Mouse (Mus musculus) heart, adult 2 months (tissue): ENCODE data around the gene Phldb2. TPM values are rescaled to one million over a fixed set of nuclear protein-coding genes. Genes with fewer than 3 reads are reported as not detected.

Experiments used
- DNase-seq, 2 experiments: peaks; one replicate each; pipeline ENCODE4 v3.0.0; 2021
- H3K27ac ChIP-seq: fragments of 200-600 bp; 2 replicates; pipeline ENCODE4 v1.8.1; 2022
- H3K27me3 ChIP-seq: fragments of 200-500 bp; 2 replicates; pipeline ENCODE4 v1.6.1; 2012; ENCODE audit warnings: mild to moderate bottlenecking, low read length, inconsistent platforms, mixed read lengths; ENCODE audit not compliant: control insufficient read depth, insufficient read depth
- H3K36me3 ChIP-seq: fragments of 200-500 bp; 2 replicates; pipeline ENCODE4 v1.6.1; 2012; ENCODE audit warnings: low read length, inconsistent platforms; ENCODE audit not compliant: control insufficient read depth, insufficient read depth
- H3K4me1 ChIP-seq: fragments of 200-500 bp; 2 replicates; pipeline ENCODE4 v1.6.1; 2011; ENCODE audit warnings: low read length; ENCODE audit not compliant: control insufficient read depth, insufficient read depth
- H3K4me3 ChIP-seq: fragments of 200-600 bp; 2 replicates; pipeline ENCODE4 v1.8.1; 2022
- H3K79me2 ChIP-seq: fragments of 200-500 bp; replicated peaks from 2 replicates; pipeline ENCODE4 v1.6.1; 2012; ENCODE audit warnings: mild to moderate bottlenecking, inconsistent platforms, low read length, moderate library complexity, mixed read lengths; ENCODE audit not compliant: control insufficient read depth, insufficient read depth
- H3K9ac ChIP-seq: fragments of 200-500 bp; 2 replicates; pipeline ENCODE4 v1.6.1; 2012; ENCODE audit warnings: low read depth, mild to moderate bottlenecking, control low read depth, inconsistent platforms, low read length, mixed read lengths
- CTCF ChIP-seq: fragments of 200-600 bp; IDR thresholded peaks from 2 replicates; pipeline ENCODE4 v1.8.1; 2022; ENCODE audit warnings: antibody characterized with exemption, mild to moderate bottlenecking, moderate library complexity
- EP300 ChIP-seq: fragments of 200-500 bp; IDR thresholded peaks from 2 replicates; pipeline ENCODE4 v1.6.1; 2011; ENCODE audit warnings: low read depth, low read length, control low read depth; ENCODE audit not compliant: insufficient read depth
- POLR2A ChIP-seq: fragments of 200-500 bp; IDR thresholded peaks from 2 replicates; pipeline ENCODE4 v1.6.1; 2011; ENCODE audit warnings: mild to moderate bottlenecking, low read depth, low read length, control low read depth; ENCODE audit not compliant: insufficient read depth
- WGBS: fragments of 180-500 bp; shearing (Covaris S2); methylation state at CpG from one replicate; pipeline ENCODE4 v1.1.7; 2018; 5-methylcytosine and 5-hydroxymethylcytosine counted together
- intact Hi-C: fragments of 180-260 bp; cut with DNase I; formaldehyde crosslinking; loops from one replicate; pipeline ENCODE4 v1.15.1; 2025
- polyA plus RNA-seq: library from polyadenylated mRNA; depleted of rRNA; stranded (reverse); fragments of >200 nt; gene quantifications from 2 replicates; pipeline ENCODE4 v1.2.3, GENCODE M21; 2012
- total RNA-seq, 2 experiments: library from RNA; stranded (reverse); gene quantifications; 2 replicates each; pipeline ENCODE4 v1.2.3; 2021

The Phldb2 gene
- total and polyA plus RNA-seq, 3 experiments, result 3.6 to 13.0 (median 10.9) TPM

GRCm38 (mm10) chr16:45758726-45759269, 194.6 kb downstream of the Phldb2 start:
- H3K4me1 ChIP-seq, result peaks cover 14% of the 10 kb centered on the region
- intact Hi-C loops, result loop anchor here (2.0 to 5.0 kb wide), 2 partner anchors 59 to 84 kb away; no protein-coding TSS in a partner anchor
- H3K4me3 ChIP-seq, result no peak overlapping the region
- 48% methylated on average over 9 of the region's 9 CpGs for WGBS
- H3K9ac ChIP-seq, result no peak overlapping the region
- no peaks in the 10 kb centered on the region for H3K27me3 ChIP-seq
- H3K36me3 ChIP-seq, result peaks cover 24% of the 10 kb centered on the region
- 0 out of 2 replicates have a peak, but pooled peaks have one; percentile 36 for TF ChIP-seq EP300
- no peak for TF ChIP-seq CTCF
- peak in 1 of 2 experiments; percentile 27 for DNase-seq
- H3K27ac ChIP-seq, result peak overlapping the region; percentile 70
- H3K79me2 ChIP-seq, result no peaks in the 10 kb centered on the region

- intact Hi-C loops, result loop anchor here (2.0 to 5.0 kb wide), 5 partner anchors 29 to 265 kb away; no protein-coding TSS in a partner anchor
These were observed 195.8 kb downstream of the Phldb2 start for GRCm38 (mm10) chr16:45757421-45758078.

GRCm38 (mm10) chr16:45756855-45757254, 196.5 kb downstream of the Phldb2 start:
- Histone ChIP-seq H3K27ac (peak overlapping the region; percentile 80), H3K9ac (no peak overlapping the region), H3K79me2 (no peaks in the 10 kb centered on the region), H3K27me3 (no peaks in the 10 kb centered on the region), H3K36me3 (peaks cover 19% of the 10 kb centered on the region), H3K4me1 (peaks cover 14% of the 10 kb centered on the region), H3K4me3 (no peak overlapping the region)
- TF ChIP-seq EP300, result no peak
- TF ChIP-seq POLR2A, result no peak
- peak; percentile 96; the same call in 1 of the 2 replicates for TF ChIP-seq CTCF
- WGBS, result 26% methylated on average over 9 of the region's 9 CpGs
- intact Hi-C loops, result loop anchor here (2.0 to 5.0 kb wide), 4 partner anchors 30 to 266 kb away; no protein-coding TSS in a partner anchor
- no peak for DNase-seq

More at GRCm38 (mm10) chr16:45757421-45758078, 195.8 kb downstream of the Phldb2 start:
- no peak for TF ChIP-seq CTCF
- TF ChIP-seq EP300, result peak; percentile 78; the same call in 1 of the 2 replicates
- TF ChIP-seq POLR2A, result no peak
- H3K27ac ChIP-seq, result peak overlapping the region; percentile 80
- H3K27me3 ChIP-seq, result no peaks in the 10 kb centered on the region
- peaks cover 14% of the 10 kb centered on the region for H3K4me1 ChIP-seq
- H3K9ac ChIP-seq, result peak overlapping the region; percentile 44; the same call in 1 of the 2 replicates
- H3K79me2 ChIP-seq, result no peaks in the 10 kb centered on the region
- H3K36me3 ChIP-seq, result peaks cover 22% of the 10 kb centered on the region
- no peak overlapping the region for H3K4me3 ChIP-seq
- DNase-seq, result peak; percentile 47 to 74
- 38% methylated on average over 12 of the region's 12 CpGs for WGBS

- no peak overlapping the region for H3K4me3 ChIP-seq
These were observed 209.7 kb downstream of the Phldb2 start for GRCm38 (mm10) chr16:45743591-45744144.

GRCm38 (mm10) chr16:45742615-45743476, 210.6 kb downstream of the Phldb2 start, which contains the start of gene Abhd10:
TSS of gene Abhd10 (minus strand) at chr16:45742955.
- Histone ChIP-seq H3K4me1 (peaks cover 2% of the 10 kb centered on the region), H3K9ac (peak within 1 kb of the TSS; percentile 89), H3K27ac (peak within 1 kb of the TSS; percentile 98), H3K27me3 (no peaks in the 10 kb centered on the region), H3K36me3 (peaks cover 2% of the 10 kb centered on the region), H3K79me2 (no peaks in the 10 kb centered on the region; the same call in 1 of the 2 replicates), H3K4me3 (peak within 1 kb of the TSS; percentile 86)
- under 1% methylated on average over 51 of the region's 51 CpGs for WGBS
- intact Hi-C loops, result loop anchor here (5.0 kb wide), 2 partner anchors 224 to 279 kb away; no protein-coding TSS in a partner anchor
- DNase-seq, result peak; percentile 94 to 96
- TF ChIP-seq POLR2A, result peak; percentile 70
- no peak for TF ChIP-seq EP300
- no peak for TF ChIP-seq CTCF

More at GRCm38 (mm10) chr16:45743591-45744144, 209.7 kb downstream of the Phldb2 start:
- 65% methylated on average over 4 of the region's 4 CpGs for WGBS
- H3K27me3 ChIP-seq, result no peaks in the 10 kb centered on the region
- no peak overlapping the region for H3K9ac ChIP-seq
- TF ChIP-seq CTCF (peak; percentile 15; the same call in 1 of the 2 replicates), EP300 (no peak)
- no peak overlapping the region for H3K27ac ChIP-seq
- H3K4me1 ChIP-seq, result no peaks in the 10 kb centered on the region; the same call in 1 of the 2 replicates
- no peak for DNase-seq
- intact Hi-C loops, result loop anchor here (5.0 kb wide), 2 partner anchors 224 to 279 kb away; no protein-coding TSS in a partner anchor
- no peaks in the 10 kb centered on the region for H3K79me2 ChIP-seq
- no peaks in the 10 kb centered on the region; the same call in 1 of the 2 replicates for H3K36me3 ChIP-seq
